Mouse (Mus musculus): ENCODE results near the gene Rasal2.

GRCm38 (mm10) chr1:157428366-157428765 is 16.0 kb upstream of the Rasal2 start:
- TF ChIP-seq POLR2A (IDR thresholded peaks at IDR 0.05; ENCODE audit: insufficient read depth, low read depth, low read length) (no peak), EP300 (IDR thresholded peaks at IDR 0.05; ENCODE audit: insufficient read depth, low read depth, low read length) (no peak)

Data from heart, adult 2 months (tissue).